Mouse (Mus musculus): ENCODE measurements around the gene Ces2b. TPM values are rescaled to one million over a fixed set of nuclear protein-coding genes. Genes with fewer than 3 reads are reported as not detected.
"Not testable (repeated sequence)": the region's sequence is repeated elsewhere in the genome, so short reads cannot be mapped to it uniquely, and the experiment has no call there.

The Ces2b gene
- total RNA-seq (2022), result under 1 TPM in 3 of 4 experiments, not detected in 1; 0.14 to 0.19 (median 0.18) TPM

DNA sequence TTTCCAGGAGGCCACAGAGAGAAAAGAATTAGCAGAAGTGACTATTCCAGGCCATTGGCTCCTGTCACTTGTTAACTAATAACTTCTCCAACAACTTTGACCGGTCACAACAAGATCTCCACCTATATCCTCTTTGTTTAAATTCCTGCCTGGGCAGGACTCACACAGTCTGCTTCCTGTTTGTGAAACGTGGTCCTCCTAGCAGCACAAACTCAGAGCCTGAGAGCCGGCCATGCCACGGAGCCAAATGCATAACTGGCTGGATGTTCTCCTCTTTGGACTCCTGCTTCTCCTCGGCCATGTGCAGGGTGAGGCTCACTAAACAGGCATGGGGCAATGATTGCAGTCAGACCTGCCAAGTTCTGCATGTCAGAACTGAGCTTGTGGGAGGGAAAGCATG is at the start of gene Ces2b:
Gene Ces2b, plus strand, starts transcription at position 133 of the 400 bp plus-strand sequence.
- DNase-seq (ENCODE audit: low spot score in 2 of 2), result no peak

DNA sequence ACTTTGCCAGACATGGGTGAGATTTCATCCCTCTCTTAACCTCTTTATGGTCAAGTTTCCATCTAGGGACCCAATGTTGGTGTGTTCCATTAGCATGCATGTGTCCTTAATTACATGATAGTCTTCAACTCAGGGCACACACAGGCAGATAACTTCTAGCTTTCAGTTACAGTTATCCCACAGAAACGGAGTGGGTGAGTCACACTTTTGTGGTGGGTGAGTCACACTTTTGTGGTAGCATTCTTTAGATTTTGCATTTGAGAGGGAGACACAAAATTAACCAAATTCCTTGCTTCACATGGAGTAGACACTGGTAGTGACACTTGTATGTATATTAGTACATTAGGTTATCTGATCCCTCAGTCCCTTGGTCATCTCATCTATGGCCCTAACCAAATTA is 44.3 kb upstream of the Ces2b start:
- peak in 1 of 2 experiments; percentile 17 for DNase-seq (ENCODE audit: low spot score in 2 of 2)

DNA sequence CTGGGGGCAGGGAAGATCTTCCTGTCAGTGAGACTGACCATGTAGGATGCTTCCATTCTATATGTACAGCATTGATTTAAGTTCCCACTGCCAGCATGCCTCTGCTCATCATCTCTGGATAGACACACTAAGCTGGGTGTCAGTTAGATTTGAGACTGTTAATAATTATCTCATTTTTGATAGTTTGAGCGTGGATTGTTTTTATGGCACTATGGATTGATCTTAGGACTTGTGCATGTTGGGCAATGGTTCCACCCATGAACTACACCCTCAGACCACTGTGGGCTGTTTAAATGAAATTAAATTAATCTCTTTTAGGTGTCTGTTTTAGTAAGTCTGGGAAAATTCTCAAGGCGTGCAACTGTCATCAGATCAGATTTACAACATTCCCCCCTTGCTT is 42.4 kb upstream of the Ces2b start:
- DNase-seq (ENCODE audit: low spot score in 2 of 2), result no peak

DNA sequence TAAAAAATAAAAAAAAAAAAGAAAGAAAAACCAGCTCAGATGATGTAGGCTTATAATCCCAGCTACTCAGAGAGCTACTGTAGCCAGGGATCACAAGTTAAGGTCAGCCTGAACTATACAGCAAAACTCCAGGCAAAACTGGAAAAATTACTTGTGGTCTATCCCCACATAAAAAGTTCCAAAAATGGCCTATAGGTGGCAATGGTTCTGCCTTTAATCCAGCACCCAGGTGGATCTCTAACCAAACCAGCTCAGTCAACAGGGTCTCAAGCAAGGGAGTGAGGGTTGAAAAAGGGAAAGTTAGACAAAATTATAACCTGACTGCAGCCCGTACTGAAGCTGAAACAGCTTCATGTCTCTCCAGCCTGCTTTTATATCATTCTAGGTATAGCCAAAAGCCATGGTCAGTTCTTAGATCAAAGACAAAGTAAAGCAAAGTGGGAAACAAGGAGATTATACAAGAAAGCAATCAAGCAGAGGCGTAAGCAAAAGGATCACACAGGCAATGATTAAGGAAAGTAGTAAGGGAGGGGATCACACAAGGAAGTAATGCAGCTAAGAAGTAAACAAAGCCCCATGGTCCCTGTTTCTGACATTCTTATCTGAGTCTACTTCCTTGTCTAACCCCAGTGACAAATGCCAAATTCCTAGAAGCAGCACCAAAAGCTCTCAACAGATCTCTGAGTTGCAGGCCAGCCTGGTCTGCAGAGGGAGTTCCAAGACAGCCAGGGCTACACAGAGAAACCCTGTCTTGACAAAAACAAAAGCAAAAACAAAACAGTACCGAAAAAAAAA is 41.3 kb upstream of the Ces2b start:
- DNase-seq (ENCODE audit: low spot score in 2 of 2), result no peak

DNA sequence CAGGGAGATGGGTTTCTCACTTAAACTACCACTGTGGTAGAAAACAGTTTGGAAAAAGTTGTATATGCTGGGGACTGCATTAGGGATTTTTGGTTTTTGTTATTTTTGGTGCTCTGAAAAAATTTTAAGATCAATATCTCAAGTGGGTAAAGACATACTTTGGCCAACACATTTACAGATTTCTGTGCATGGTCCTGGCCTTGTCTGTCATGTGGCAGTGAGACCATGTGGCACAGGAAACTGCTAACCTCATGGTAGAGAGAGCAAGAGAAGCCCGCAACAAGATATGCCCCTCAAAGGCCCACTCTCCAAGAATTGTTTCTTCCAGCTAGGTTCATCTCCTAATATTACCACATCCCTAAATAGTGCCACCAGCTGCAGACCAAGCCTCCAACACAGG is 32.0 kb upstream of the Ces2b start:
- no peak for DNase-seq (ENCODE audit: low spot score in 2 of 2)

DNA sequence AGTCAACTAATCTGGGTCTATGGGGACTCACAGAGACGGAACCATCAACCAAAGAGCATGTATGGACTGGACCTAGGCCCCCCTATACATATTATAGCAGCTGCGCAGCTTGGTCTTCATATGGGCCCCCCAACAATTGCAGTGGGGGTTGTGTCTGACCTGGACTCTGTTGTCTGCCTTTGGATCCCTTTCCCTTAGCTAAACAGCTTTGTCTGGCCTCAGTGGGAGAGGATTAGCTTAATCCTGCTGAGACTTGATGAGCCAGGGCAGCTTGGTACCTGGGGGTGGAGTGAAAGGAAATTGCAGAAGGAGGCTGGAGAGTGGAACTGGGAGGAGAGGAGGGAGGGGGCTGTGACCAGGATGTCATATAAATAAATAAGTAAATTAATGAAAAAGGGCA is 25.2 kb upstream of the Ces2b start:
- no peak for DNase-seq (ENCODE audit: low spot score in 2 of 2)

DNA sequence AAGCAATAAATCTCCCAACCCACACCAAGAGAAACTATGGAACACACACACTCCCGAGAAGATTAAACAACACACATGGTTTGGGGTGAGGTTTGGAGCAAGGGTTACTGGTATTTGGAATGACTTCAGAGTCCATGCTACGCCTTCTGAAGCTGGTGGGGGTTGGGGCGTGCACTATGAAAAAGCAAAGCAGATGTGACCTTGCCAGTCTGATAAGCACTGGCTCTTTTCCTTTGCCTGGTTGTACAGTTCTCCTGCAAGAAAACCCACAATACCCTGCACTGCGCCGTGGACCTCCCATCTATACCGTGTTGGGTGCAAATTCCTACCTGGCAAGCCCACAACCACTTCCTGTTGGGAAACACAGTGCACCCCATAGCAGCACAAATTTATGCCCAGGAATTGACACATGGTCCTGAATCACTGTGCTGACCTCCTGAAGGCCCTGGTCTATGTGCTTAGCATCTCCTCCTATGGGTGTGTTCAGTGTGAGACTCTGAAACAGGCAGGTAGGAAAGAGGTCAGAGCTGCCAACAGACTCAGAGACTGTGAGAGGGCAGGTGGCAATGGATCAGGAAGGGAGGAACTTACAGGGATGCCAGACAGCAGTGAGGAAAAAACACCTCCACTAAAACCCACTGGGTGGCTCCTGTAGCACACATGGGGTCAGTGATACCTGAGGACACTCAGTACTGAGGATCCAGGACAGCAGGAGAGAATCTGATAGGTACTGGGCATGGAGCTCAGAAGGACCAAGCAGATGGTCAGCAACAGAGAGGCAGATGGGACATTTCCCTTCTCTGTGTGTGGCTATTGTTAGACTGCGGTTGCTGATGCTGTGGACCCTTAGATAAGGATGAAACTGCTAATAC is 22.6 kb upstream of the Ces2b start:
- no peak for DNase-seq (ENCODE audit: low spot score in 2 of 2)

DNA sequence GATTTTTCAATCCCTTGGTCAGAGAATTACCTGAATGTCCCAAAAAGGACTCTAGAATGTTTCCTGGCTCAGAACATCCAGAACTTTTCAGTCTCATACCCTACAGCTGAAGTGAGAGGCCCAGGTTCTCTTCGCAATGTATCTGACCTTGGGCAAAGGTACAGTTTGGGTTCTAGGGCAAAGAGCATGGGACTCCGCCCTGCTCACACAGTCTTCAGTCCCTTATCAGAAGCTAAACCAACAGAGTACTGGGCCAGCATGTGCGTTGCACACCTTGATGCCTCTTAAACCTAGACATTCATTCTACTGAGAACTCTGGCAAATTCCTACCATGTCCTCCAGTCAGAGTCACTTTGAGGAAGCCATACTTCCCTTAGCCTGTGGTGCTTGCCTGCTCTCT is 21.9 kb upstream of the Ces2b start:
- no peak for DNase-seq (ENCODE audit: low spot score in 2 of 2)

DNA sequence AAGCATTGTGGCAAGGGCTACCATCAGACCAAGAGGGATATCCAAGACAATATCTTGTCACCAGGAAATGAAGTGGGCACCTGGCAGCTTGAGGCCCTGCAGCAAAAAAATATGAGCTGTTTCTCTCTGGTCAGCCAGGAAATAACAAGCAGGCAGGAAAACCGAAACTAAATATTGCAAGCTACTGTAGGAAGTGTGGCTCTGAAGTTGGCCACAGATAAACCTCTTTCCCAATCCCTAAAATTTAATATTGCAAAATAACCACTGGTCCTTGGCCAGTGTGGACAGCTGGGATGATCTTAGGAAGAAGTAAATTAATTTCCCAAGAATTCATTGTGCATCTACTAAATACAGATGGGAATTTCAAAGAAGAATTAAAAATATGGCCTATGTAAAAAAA is 4.5 kb upstream of the Ces2b start:
- no peak for DNase-seq (ENCODE audit: low spot score in 2 of 2)

DNA sequence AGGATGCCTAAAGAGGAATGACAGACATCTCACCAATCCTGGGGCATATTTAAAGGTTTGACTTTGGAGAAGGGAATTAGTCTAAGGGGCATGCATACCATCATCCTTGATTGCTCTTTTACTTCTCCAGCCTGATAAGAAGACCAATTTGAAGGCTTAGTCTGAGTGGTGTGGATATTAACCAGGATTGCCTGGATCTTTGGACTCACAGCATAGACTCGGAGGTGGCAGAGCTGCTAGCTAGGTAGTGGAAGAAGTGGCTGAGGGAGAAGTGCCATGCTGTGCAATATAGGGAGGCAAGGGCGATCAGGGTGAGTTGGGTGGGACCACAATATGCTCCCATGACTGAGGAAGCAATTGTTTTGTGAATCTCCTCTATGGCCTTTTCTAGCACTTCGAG is 3.2 kb upstream of the Ces2b start:
- DNase-seq (ENCODE audit: low spot score in 2 of 2), result no peak

DNA sequence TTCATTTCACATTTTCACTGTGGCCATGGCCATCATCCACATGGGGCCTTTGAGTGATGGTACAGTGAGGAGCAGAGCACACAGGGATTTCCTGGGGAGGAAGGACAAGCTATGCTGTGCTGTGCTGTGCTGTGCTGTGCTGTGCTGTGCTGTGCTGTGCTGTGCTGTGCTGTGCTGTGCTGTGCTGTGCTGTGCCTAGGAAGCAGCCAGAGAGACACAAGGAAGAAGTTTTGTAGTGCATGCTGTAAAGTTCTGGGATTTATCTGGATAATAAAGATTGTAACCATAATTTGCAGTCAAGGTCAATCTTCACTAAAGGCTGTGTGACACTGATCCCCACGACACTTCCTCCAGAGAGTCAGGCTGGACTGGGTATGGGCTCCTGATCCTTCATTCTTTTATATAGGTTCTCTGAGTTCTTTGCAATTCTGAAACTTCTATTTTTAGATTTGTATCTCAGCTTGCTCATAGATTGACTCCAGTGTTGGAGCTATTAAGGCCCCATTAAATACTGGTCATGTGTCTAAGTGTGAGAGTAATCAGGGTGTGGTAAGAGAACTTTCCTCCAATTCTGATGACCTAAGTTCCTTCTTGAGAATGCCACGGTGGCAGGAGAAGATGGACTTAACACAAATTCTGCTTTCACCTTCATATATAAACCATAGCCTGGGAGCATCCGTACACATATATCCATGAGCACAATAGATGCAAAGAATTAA is 10.1 kb downstream of the Ces2b start:
- no peak for DNase-seq (ENCODE audit: low spot score in 2 of 2)

DNA sequence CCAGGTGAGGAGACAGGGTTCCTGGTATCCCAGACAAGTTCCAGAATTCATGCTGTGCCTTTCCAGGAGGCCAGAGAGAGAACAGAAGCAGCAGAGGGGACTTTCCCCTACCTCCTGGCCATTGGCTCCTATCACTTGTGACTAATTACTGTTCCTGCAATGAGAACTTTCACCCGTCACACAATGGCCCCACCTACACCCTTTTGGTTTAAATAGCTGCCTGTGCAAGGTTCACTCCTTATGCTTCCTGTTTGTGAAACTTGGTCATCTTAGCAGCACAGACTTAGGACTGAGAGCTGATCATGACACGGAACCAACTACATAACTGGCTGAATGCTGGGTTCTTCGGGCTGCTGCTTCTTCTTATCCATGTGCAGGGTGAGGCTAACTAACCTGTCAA is 15.5 kb downstream of the Ces2b start, which contains the start of gene Ces2c:
Gene Ces2c, plus strand, starts transcription at position 238 of the 400 bp plus-strand sequence.
- DNase-seq (ENCODE audit: low spot score in 2 of 2), result no peak

DNA sequence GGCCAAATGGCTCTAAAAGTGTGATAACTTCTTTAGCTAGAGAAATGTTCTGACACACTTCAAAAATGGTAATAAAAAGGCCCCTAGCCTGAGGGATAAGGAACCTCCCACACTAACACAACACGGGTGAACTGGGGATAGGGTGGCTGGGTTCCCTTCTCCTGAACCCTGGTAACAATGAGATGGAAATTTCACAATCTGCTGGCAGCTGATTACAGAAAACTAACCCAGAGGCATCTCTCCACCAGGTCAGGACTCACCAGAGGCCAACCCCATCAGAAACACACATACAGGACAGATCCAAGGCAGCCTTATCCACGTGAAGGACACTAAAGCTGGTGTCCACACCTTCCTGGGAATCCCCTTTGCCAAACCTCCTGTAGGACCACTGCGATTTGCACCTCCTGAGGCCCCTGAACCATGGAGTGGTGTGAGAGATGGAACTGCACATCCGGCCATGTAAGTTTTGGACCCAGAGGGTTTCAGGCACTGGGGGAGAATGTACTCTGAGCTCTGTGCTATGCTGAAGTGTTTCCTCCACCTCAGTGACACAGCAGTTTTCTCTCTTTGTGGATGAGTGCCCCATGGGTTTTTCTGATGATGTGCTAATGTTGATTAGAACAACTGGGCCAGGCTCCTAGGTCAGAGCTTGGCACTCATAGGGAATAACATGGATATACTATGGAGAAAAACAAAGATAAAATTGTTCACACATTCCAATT is 16.5 kb downstream of the Ces2b start:
- DNase-seq (ENCODE audit: low spot score in 2 of 2), result no peak

DNA sequence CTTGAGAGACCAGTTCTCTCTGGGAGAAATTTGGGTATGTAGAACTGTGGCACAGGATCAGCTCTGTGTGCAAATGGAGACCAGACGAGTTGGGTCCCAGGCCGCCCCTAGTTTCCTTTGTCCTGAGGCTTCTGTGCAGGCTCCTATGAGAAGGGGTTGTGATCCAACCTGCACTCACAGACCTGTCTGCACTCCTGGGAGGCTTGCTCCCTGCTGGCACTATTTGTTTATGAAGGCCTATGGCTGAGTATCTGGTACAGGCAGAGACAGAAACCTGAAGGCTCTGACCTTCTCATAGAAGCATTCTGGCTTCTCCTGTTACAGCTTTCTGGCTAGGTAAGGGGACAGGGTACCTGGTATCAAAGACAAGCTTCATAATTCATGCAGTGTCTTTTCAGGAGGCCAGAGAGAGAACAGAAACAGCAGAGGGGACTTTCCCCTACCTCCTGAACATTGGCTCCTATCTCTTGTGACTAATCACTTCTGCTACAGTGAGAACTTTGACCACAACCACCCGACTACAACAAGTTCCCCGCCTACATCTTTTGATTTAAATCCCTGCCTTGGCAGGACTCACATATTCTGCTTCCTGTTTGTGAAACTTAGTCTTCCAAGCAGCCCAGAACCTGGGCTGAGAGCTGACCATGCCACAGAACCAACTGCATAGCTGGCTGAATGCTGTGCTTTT is 35.6 kb downstream of the Ces2b start:
- DNase-seq (ENCODE audit: low spot score in 2 of 2), result not testable (repeated sequence)

DNA sequence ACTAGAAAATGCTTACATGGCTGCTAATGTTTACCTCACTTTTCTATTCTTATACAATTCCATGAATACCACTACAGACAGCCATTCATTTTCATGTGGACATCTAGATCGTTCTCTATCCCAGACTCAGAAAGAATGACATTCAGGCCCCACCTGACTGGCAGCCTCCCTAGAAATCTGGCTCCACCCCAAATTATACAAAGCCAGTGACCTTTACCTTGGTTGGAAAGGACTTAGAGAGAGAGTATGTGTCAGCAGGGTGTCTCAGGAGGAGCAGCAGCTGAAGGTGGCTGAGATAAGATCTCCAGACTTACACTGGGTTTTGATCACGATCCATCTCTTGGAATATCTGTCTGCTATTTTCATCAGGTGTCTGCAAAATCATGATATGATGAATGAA is 37.5 kb downstream of the Ces2b start:
- not testable (repeated sequence) for DNase-seq (ENCODE audit: low spot score in 2 of 2)

DNA sequence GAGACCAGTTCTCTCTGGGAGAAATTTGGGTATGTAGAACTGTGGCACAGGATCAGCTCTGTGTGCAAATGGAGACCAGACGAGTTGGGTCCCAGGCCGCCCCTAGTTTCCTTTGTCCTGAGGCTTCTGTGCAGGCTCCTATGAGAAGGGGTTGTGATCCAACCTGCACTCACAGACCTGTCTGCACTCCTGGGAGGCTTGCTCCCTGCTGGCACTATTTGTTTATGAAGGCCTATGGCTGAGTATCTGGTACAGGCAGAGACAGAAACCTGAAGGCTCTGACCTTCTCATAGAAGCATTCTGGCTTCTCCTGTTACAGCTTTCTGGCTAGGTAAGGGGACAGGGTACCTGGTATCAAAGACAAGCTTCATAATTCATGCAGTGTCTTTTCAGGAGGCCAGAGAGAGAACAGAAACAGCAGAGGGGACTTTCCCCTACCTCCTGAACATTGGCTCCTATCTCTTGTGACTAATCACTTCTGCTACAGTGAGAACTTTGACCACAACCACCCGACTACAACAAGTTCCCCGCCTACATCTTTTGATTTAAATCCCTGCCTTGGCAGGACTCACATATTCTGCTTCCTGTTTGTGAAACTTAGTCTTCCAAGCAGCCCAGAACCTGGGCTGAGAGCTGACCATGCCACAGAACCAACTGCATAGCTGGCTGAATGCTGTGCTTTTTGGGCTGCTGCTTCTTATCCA is 55.0 kb downstream of the Ces2b start:
- not testable (repeated sequence) for DNase-seq (ENCODE audit: low spot score in 2 of 2)
